Mouse (Mus musculus): ENCODE results near the gene Fam173b. TPM values are rescaled to one million over a fixed set of nuclear protein-coding genes. Genes with fewer than 3 reads are reported as not detected.

The Fam173b gene
- polyA plus RNA-seq, 1 experiment, result 8.4 TPM

DNA sequence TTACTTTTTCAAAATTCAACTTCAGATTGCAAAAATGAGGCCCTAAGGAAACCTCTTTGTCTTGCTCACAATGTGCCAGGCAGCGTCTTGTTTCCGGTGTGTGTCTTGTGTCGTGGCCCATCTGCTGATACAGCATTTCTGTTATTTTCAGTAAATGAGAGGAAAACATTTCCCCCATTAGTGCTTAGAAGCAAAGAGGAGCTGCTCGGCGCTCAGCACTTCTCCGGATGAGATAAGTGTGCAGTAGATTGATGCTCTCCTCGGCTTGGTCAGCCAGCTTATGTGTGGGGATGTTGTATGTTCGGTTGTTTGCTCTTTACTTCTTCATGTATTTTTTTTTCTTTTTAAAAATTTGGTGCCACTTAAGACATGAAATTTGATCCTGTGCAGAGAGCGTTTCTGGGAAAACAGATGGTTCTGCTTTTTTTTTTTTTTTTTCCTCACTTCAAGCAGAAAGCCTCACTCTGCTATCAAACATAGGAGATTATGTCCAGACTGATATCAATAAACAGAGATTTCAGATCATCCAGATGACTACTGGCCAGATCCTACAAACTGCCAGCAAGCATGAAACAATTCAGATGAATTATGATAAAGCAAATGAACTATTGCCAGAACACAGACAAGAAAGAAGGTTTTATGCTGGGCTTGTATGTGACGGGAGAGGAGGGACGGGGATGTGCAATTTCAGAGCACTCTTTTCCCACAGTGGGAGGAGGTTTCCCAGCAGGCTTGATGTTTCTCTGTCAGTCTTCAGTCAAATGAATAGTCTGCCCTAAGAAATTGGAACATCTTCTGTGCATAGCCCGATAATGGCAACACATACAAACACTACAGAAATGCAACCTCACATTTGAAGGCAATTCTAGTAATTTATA lies 25.9 kb downstream of the Fam173b start:
- WGBS, result 59% methylated on average over 12 of the region's 12 CpGs
- no peak for TF ChIP-seq POLR2A (IDR thresholded peaks at IDR 0.05; ENCODE audit: control insufficient read depth, extremely low read depth, insufficient read depth, low read length, poor library complexity)
- TF ChIP-seq CTCF (IDR thresholded peaks at IDR 0.05; ENCODE audit: borderline replicate concordance, control insufficient read depth, extremely low read depth, insufficient read depth, low read length, poor library complexity), result no peak
- H3K4me1 ChIP-seq (replicated peaks; ENCODE audit: control insufficient read depth, insufficient read depth, low read length), result no peaks in the 10 kb centered on the region
- H3K36me3 ChIP-seq (ENCODE audit: control insufficient read depth, insufficient read depth, low read length), result no peaks in the 10 kb centered on the region
- no peak overlapping the region for H3K27ac ChIP-seq (ENCODE audit: control insufficient read depth, insufficient read depth, low read length)
- no peak for DNase-seq
- H3K27me3 ChIP-seq (ENCODE audit: control insufficient read depth, insufficient read depth, low read length), result no peaks in the 10 kb centered on the region
- no peak overlapping the region for H3K4me3 ChIP-seq (ENCODE audit: control insufficient read depth, insufficient read depth, low read length)

DNA sequence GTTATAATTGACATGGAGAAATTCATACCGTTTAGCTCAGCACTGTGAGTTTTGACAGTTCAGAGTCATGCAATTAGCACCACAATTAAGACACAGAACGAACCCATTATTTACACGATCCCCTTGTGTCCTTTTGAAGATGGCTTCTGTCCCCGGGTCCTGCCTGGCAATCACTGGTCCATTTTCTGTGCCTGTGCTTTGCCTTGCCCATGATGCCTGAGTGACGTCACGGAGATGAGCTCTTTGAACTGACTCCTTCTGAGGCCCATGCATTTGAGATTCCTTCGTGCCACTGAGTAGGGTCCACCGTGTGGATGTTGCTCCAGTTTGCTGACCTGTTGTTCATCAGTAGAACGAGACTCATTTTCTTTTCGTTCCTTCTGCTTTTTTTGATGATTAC lies 26.5 kb downstream of the Fam173b start:
- H3K4me3 ChIP-seq (ENCODE audit: control insufficient read depth, insufficient read depth, low read length), result no peak overlapping the region
- 93% methylated on average over 10 of the region's 10 CpGs for WGBS
- no peaks in the 10 kb centered on the region for H3K27me3 ChIP-seq (ENCODE audit: control insufficient read depth, insufficient read depth, low read length)
- no peak overlapping the region for H3K27ac ChIP-seq (ENCODE audit: control insufficient read depth, insufficient read depth, low read length)
- H3K4me1 ChIP-seq (replicated peaks; ENCODE audit: control insufficient read depth, insufficient read depth, low read length), result no peaks in the 10 kb centered on the region
- H3K36me3 ChIP-seq (ENCODE audit: control insufficient read depth, insufficient read depth, low read length), result no peaks in the 10 kb centered on the region
- TF ChIP-seq CTCF (IDR thresholded peaks at IDR 0.05; ENCODE audit: borderline replicate concordance, control insufficient read depth, extremely low read depth, insufficient read depth, low read length, poor library complexity) (no peak), POLR2A (IDR thresholded peaks at IDR 0.05; ENCODE audit: control insufficient read depth, extremely low read depth, insufficient read depth, low read length, poor library complexity) (no peak)
- no peak for DNase-seq

DNA sequence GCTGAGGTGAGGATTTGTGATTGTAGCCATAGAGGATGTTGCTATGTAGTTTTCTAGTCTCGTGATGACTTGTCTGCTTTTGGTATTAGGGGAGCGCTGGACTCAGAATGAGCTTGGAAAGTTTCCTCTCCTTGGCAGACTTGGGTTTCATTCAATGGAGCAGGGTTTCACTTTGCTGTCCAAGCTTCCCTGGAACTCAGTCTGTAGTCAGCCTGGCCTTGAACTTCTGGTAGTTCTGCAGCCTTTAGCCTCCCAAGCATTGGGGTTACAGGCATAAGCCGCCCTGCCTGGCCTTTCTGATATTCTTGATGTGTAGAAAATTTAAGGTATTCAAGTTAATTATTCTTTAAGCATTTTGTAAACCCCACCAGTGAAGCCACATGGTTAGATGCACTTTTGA lies 27.9 kb downstream of the Fam173b start:
- Histone ChIP-seq H3K36me3 (ENCODE audit: control insufficient read depth, insufficient read depth, low read length) (no peaks in the 10 kb centered on the region), H3K27ac (ENCODE audit: control insufficient read depth, insufficient read depth, low read length) (no peak overlapping the region), H3K27me3 (ENCODE audit: control insufficient read depth, insufficient read depth, low read length) (no peaks in the 10 kb centered on the region), H3K4me3 (ENCODE audit: control insufficient read depth, insufficient read depth, low read length) (no peak overlapping the region), H3K4me1 (replicated peaks; ENCODE audit: control insufficient read depth, insufficient read depth, low read length) (no peaks in the 10 kb centered on the region)
- TF ChIP-seq POLR2A (IDR thresholded peaks at IDR 0.05; ENCODE audit: control insufficient read depth, extremely low read depth, insufficient read depth, low read length, poor library complexity) (no peak), CTCF (IDR thresholded peaks at IDR 0.05; ENCODE audit: borderline replicate concordance, control insufficient read depth, extremely low read depth, insufficient read depth, low read length, poor library complexity) (no peak)
- 94% methylated on average over 3 of the region's 3 CpGs for WGBS
- no peak for DNase-seq

DNA sequence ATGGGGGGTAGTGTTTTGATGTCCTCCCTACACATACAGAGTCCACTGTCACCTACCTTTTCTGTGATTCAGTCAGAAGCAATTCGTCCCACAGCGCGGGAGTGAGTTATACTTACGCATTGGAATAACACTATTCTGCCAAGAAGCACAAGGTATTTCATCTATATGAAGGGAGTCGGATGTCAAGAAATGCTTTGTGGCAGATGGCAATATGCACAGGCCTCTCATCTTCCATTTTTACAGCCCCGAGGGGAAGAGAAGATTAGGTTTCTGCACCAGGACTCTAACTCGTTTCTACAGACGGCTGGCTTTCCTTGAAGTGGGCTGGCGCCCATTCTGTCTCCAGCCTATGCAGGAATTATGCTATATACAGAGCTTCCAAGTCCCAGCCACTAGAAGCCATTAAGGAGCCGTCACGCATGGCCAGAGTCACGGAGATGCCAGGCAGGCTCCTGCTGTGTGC lies 29.8 kb downstream of the Fam173b start:
- WGBS, result 95% methylated on average over 12 of the region's 12 CpGs

DNA sequence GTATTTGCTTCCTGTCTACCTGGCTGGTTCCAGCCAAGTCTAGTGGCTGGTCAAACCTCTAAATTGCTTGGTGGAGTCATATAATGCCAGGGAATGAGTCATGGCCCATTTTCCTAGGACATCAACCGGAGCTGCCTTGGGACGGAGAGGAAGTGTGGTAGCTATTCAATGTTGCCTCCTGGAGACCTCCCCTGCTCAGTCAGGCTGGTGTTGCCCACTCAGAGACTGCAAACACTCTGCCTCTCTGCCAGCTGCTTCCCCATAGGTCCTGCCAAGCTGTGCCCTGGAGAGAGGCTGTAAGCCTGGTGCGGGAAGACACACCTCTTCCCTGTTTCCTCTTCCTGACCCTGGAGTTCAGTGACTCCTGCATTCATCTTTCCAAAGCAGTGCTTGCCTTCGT lies 30.8 kb downstream of the Fam173b start:
- TF ChIP-seq CTCF (IDR thresholded peaks at IDR 0.05; ENCODE audit: borderline replicate concordance, control insufficient read depth, extremely low read depth, insufficient read depth, low read length, poor library complexity) (no peak), POLR2A (IDR thresholded peaks at IDR 0.05; ENCODE audit: control insufficient read depth, extremely low read depth, insufficient read depth, low read length, poor library complexity) (no peak)
- H3K27ac ChIP-seq (ENCODE audit: control insufficient read depth, insufficient read depth, low read length), result no peak overlapping the region
- no peak overlapping the region for H3K4me3 ChIP-seq (ENCODE audit: control insufficient read depth, insufficient read depth, low read length)
- no peaks in the 10 kb centered on the region for H3K4me1 ChIP-seq (replicated peaks; ENCODE audit: control insufficient read depth, insufficient read depth, low read length)
- H3K36me3 ChIP-seq (ENCODE audit: control insufficient read depth, insufficient read depth, low read length), result no peaks in the 10 kb centered on the region
- 94% methylated on average over 4 of the region's 4 CpGs for WGBS
- H3K27me3 ChIP-seq (ENCODE audit: control insufficient read depth, insufficient read depth, low read length), result no peaks in the 10 kb centered on the region
- no peak for DNase-seq

More for the DNA sequence above, 29.8 kb downstream of the Fam173b start:
- DNase-seq, result no peak
- Histone ChIP-seq H3K27ac (ENCODE audit: control insufficient read depth, insufficient read depth, low read length) (no peak overlapping the region), H3K4me3 (ENCODE audit: control insufficient read depth, insufficient read depth, low read length) (no peak overlapping the region), H3K27me3 (ENCODE audit: control insufficient read depth, insufficient read depth, low read length) (no peaks in the 10 kb centered on the region), H3K36me3 (ENCODE audit: control insufficient read depth, insufficient read depth, low read length) (no peaks in the 10 kb centered on the region), H3K4me1 (replicated peaks; ENCODE audit: control insufficient read depth, insufficient read depth, low read length) (no peaks in the 10 kb centered on the region)
- no peak for TF ChIP-seq POLR2A (IDR thresholded peaks at IDR 0.05; ENCODE audit: control insufficient read depth, extremely low read depth, insufficient read depth, low read length, poor library complexity)
- TF ChIP-seq CTCF (IDR thresholded peaks at IDR 0.05; ENCODE audit: borderline replicate concordance, control insufficient read depth, extremely low read depth, insufficient read depth, low read length, poor library complexity), result no peak

DNA sequence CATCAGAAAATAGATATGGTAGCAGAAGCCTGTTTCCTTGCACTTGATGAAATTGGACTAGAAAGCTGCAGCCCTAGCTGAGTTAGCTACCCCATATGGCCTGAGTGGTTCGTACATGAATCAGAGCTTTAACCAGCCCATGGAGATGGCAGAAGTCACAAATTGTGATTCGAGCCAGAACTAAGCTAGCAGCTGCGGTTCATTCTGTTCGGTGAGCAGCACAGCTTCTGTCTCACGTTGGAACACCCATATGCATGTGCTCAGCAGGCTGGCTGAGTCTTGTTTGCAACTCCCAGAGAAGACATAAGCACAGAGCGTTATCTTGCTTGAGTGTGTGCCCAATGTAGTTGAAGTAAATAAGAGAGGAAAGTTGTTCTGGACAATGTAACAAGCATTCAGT lies 32.9 kb downstream of the Fam173b start:
- H3K36me3 ChIP-seq (ENCODE audit: control insufficient read depth, insufficient read depth, low read length), result no peaks in the 10 kb centered on the region
- no peak for DNase-seq
- no peak overlapping the region for H3K27ac ChIP-seq (ENCODE audit: control insufficient read depth, insufficient read depth, low read length)
- TF ChIP-seq POLR2A (IDR thresholded peaks at IDR 0.05; ENCODE audit: control insufficient read depth, extremely low read depth, insufficient read depth, low read length, poor library complexity), result no peak
- TF ChIP-seq CTCF (IDR thresholded peaks at IDR 0.05; ENCODE audit: borderline replicate concordance, control insufficient read depth, extremely low read depth, insufficient read depth, low read length, poor library complexity), result no peak
- no peak overlapping the region for H3K4me3 ChIP-seq (ENCODE audit: control insufficient read depth, insufficient read depth, low read length)
- H3K27me3 ChIP-seq (ENCODE audit: control insufficient read depth, insufficient read depth, low read length), result no peaks in the 10 kb centered on the region
- WGBS, result 94% methylated on average over 6 of the region's 6 CpGs
- no peaks in the 10 kb centered on the region for H3K4me1 ChIP-seq (replicated peaks; ENCODE audit: control insufficient read depth, insufficient read depth, low read length)

All from thymus, adult 2 months (tissue).